Mouse (Mus musculus) CD4-positive, CD25-positive, alpha-beta regulatory T cell, adult 4 months (primary cell): ENCODE measurements around the gene Cntn3. TPM values are rescaled to one million over a fixed set of nuclear protein-coding genes. Genes with fewer than 3 reads are reported as not detected.
"Not testable (repeated sequence)": the region's sequence is repeated elsewhere in the genome, so short reads cannot be mapped to it uniquely, and the experiment has no call there.

Experiments
- ATAC-seq: one replicate; pipeline ENCODE4 v1.8.0; 2017
- polyA plus RNA-seq, 2 experiments: library from polyadenylated mRNA; unstranded; fragments of 100-300 nt; shearing (Covaris generic); gene quantifications; one replicate each; pipeline ENCODE4 v1.2.1; 2017

Gene Cntn3
- polyA plus RNA-seq: not detected

GRCm38 (mm10) chr6:102573001-102573400 lies at the start of gene Cntn3:
Gene Cntn3 (minus strand): TSS chr6:102573101.
- ATAC-seq: not testable (repeated sequence)

- no peak for ATAC-seq
Observed at GRCm38 (mm10) chr6:102600773-102601172, 27.9 kb upstream of the Cntn3 start.

- no peak for ATAC-seq
Observed at GRCm38 (mm10) chr6:102597756-102598155, 24.9 kb upstream of the Cntn3 start.

GRCm38 (mm10) chr6:102590151-102590550 lies 17.2 kb upstream of the Cntn3 start:
- ATAC-seq: no peak

GRCm38 (mm10) chr6:102589311-102589710 lies 16.4 kb upstream of the Cntn3 start:
- no peak for ATAC-seq

GRCm38 (mm10) chr6:102586056-102586455 lies 13.2 kb upstream of the Cntn3 start:
- no peak for ATAC-seq

GRCm38 (mm10) chr6:102583578-102583977 lies 10.7 kb upstream of the Cntn3 start:
- ATAC-seq: no peak

GRCm38 (mm10) chr6:102567496-102567895 lies 5.4 kb downstream of the Cntn3 start:
- ATAC-seq: no peak

- no peak for ATAC-seq
Observed at GRCm38 (mm10) chr6:102565228-102565627, 7.7 kb downstream of the Cntn3 start.

- no peak for ATAC-seq
Observed at GRCm38 (mm10) chr6:102564011-102564731, 8.7 kb downstream of the Cntn3 start.

GRCm38 (mm10) chr6:102563431-102563830 lies 9.5 kb downstream of the Cntn3 start:
- ATAC-seq: no peak

GRCm38 (mm10) chr6:102557521-102557920 lies 15.4 kb downstream of the Cntn3 start:
- ATAC-seq: no peak

- no peak for ATAC-seq
Observed at GRCm38 (mm10) chr6:102556497-102556896, 16.4 kb downstream of the Cntn3 start.

- ATAC-seq: no peak
Observed at GRCm38 (mm10) chr6:102555814-102556437, 17.0 kb downstream of the Cntn3 start.

GRCm38 (mm10) chr6:102555067-102555657 lies 17.7 kb downstream of the Cntn3 start:
- ATAC-seq: no peak

- ATAC-seq: no peak
Observed at GRCm38 (mm10) chr6:102541633-102542412, 31.1 kb downstream of the Cntn3 start.

- no peak for ATAC-seq
Observed at GRCm38 (mm10) chr6:102535599-102535998, 37.3 kb downstream of the Cntn3 start.

GRCm38 (mm10) chr6:102523037-102523436 lies 49.9 kb downstream of the Cntn3 start:
- no peak for ATAC-seq

- no peak for ATAC-seq
Observed at GRCm38 (mm10) chr6:102520977-102521376, 51.9 kb downstream of the Cntn3 start.

- no peak for ATAC-seq
Observed at GRCm38 (mm10) chr6:102515231-102515630, 57.7 kb downstream of the Cntn3 start.

- no peak for ATAC-seq
Observed at GRCm38 (mm10) chr6:102512085-102512484, 60.8 kb downstream of the Cntn3 start.

- ATAC-seq: no peak
Observed at GRCm38 (mm10) chr6:102485509-102485908, 87.4 kb downstream of the Cntn3 start.
